Mouse (Mus musculus) heart, embryonic 12.5 days (tissue): ENCODE results near the gene Olfr331. TPM values are rescaled to one million over a fixed set of nuclear protein-coding genes. Genes with fewer than 3 reads are reported as not detected.

Source experiments
- polyA plus RNA-seq: library from polyadenylated mRNA; unstranded; fragments of >200 nt; fragmentation: Nextera tagmentation; extraction: Ambion mirVana; gene quantifications from 2 replicates; pipeline ENCODE4 v1.2.1, GENCODE M21; 2016

Gene Olfr331
- polyA plus RNA-seq, 1 experiment from 2014 or later = not detected

Other genes with a start within 250 kb of the Olfr331 start
- gene 4930438A08Rik, start 227.8 kb downstream of the Olfr331 start, polyA plus RNA-seq = not detected in 2 replicates
- gene Zfp692, start 195.5 kb downstream of the Olfr331 start, polyA plus RNA-seq = 14.9 and 15.5 TPM in 2 replicates
- gene Zfp672, start 172.2 kb downstream of the Olfr331 start, polyA plus RNA-seq = 32.4 and 33.6 TPM in 2 replicates
- 26.6 and 27.8 TPM in 2 replicates for gene Sh3bp5l, start 171.8 kb downstream of the Olfr331 start, polyA plus RNA-seq
- not detected in 2 replicates for gene Lypd8, start 123.5 kb downstream of the Olfr331 start, polyA plus RNA-seq
- gene 1810065E05Rik, start 81.5 kb downstream of the Olfr331 start, polyA plus RNA-seq = not detected in 2 replicates
- gene Gm12253, start 70.0 kb downstream of the Olfr331 start, polyA plus RNA-seq = not detected in 2 replicates
- not detected in 2 replicates for gene Lypd9, start 49.6 kb downstream of the Olfr331 start, polyA plus RNA-seq
- gene Olfr30, start 40.3 kb downstream of the Olfr331 start, polyA plus RNA-seq = not detected in 2 replicates
- gene Olfr332, start 10.0 kb downstream of the Olfr331 start, polyA plus RNA-seq = not detected in 2 replicates
- gene Olfr330, start 32.3 kb upstream of the Olfr331 start, polyA plus RNA-seq = not detected in 2 replicates
- not detected in 2 replicates for gene Olfr329-ps, start 43.9 kb upstream of the Olfr331 start, polyA plus RNA-seq
- not detected in 2 replicates for gene Olfr328, start 53.1 kb upstream of the Olfr331 start, polyA plus RNA-seq
- gene Olfr224, start 68.0 kb upstream of the Olfr331 start, polyA plus RNA-seq = not detected in 2 replicates
- not detected in 2 replicates for gene Olfr325, start 75.2 kb upstream of the Olfr331 start, polyA plus RNA-seq
- gene Olfr324, start 92.5 kb upstream of the Olfr331 start, polyA plus RNA-seq = not detected in 2 replicates
- gene 2210407C18Rik, start 113.5 kb upstream of the Olfr331 start, polyA plus RNA-seq = not detected in 2 replicates
- gene Olfr323, start 127.9 kb upstream of the Olfr331 start, polyA plus RNA-seq = not detected in 2 replicates
- 1.5 and 2.0 TPM in 2 replicates for gene Trim58, start 137.9 kb upstream of the Olfr331 start, polyA plus RNA-seq
- gene Olfr322, start 156.2 kb upstream of the Olfr331 start, polyA plus RNA-seq = not detected in 2 replicates
- not detected in 2 replicates for gene Olfr320, start 178.5 kb upstream of the Olfr331 start, polyA plus RNA-seq
- not detected in 2 replicates for gene Olfr319, start 196.6 kb upstream of the Olfr331 start, polyA plus RNA-seq
- gene Olfr318, start 221.4 kb upstream of the Olfr331 start, polyA plus RNA-seq = not detected in 2 replicates
- not detected in 2 replicates for gene Olfr317, start 236.6 kb upstream of the Olfr331 start, polyA plus RNA-seq